Mouse (Mus musculus): ENCODE measurements around the gene Wnt1. TPM values are rescaled to one million over a fixed set of nuclear protein-coding genes. Genes with fewer than 3 reads are reported as not detected.
"Not testable (repeated sequence)": the region's sequence is repeated elsewhere in the genome, so short reads cannot be mapped to it uniquely, and the experiment has no call there.

Wnt1 gene
- polyA plus RNA-seq, 1 experiment = 0.04 TPM

GRCm38 (mm10) chr15:98806071-98806808, 16.6 kb downstream of the Wnt1 start:
- DNase-seq (ENCODE audit: low spot score) = no peak

GRCm38 (mm10) chr15:98806809-98807770, 17.4 kb downstream of the Wnt1 start:
- DNase-seq (ENCODE audit: low spot score) = no peak

GRCm38 (mm10) chr15:98807895-98808650, 18.4 kb downstream of the Wnt1 start:
- no peak for DNase-seq (ENCODE audit: low spot score)

GRCm38 (mm10) chr15:98808651-98809134, 19.0 kb downstream of the Wnt1 start:
- no peak for DNase-seq (ENCODE audit: low spot score)

- no peak for DNase-seq (ENCODE audit: low spot score)
These were observed 19.7 kb downstream of the Wnt1 start, which contains the start of gene Ddn for GRCm38 (mm10) chr15:98809390-98809789. Gene Ddn, minus strand, starts transcription at chr15:98809490.

GRCm38 (mm10) chr15:98810212-98810611, 20.6 kb downstream of the Wnt1 start:
- DNase-seq (ENCODE audit: low spot score) = not testable (repeated sequence)

GRCm38 (mm10) chr15:98812741-98813424, 23.2 kb downstream of the Wnt1 start:
- no peak for DNase-seq (ENCODE audit: low spot score)

- DNase-seq (ENCODE audit: low spot score) = no peak
These were observed 28.5 kb downstream of the Wnt1 start for GRCm38 (mm10) chr15:98818171-98818570.

GRCm38 (mm10) chr15:98820937-98821336, 31.3 kb downstream of the Wnt1 start:
- DNase-seq (ENCODE audit: low spot score) = no peak

- DNase-seq (ENCODE audit: low spot score) = no peak
These were observed 31.7 kb downstream of the Wnt1 start for GRCm38 (mm10) chr15:98821403-98821802.

GRCm38 (mm10) chr15:98822147-98822546, 32.5 kb downstream of the Wnt1 start:
- DNase-seq (ENCODE audit: low spot score) = no peak

GRCm38 (mm10) chr15:98823434-98823833, 33.8 kb downstream of the Wnt1 start:
- DNase-seq (ENCODE audit: low spot score) = no peak

- DNase-seq (ENCODE audit: low spot score) = no peak
These were observed 38.0 kb downstream of the Wnt1 start for GRCm38 (mm10) chr15:98827611-98828011.

- DNase-seq (ENCODE audit: low spot score) = peak; percentile 89
These were observed 41.4 kb downstream of the Wnt1 start, which contains the start of gene Prkag1 for GRCm38 (mm10) chr15:98830736-98831683. Gene Prkag1, minus strand, starts transcription at chr15:98831521.

- no peak for DNase-seq (ENCODE audit: low spot score)
These were observed 42.0 kb downstream of the Wnt1 start for GRCm38 (mm10) chr15:98831684-98832035.

GRCm38 (mm10) chr15:98832161-98833058, 42.8 kb downstream of the Wnt1 start:
- DNase-seq (ENCODE audit: low spot score) = no peak

GRCm38 (mm10) chr15:98833281-98833680, 43.6 kb downstream of the Wnt1 start:
- no peak for DNase-seq (ENCODE audit: low spot score)

- no peak for DNase-seq (ENCODE audit: low spot score)
These were observed 44.4 kb downstream of the Wnt1 start for GRCm38 (mm10) chr15:98834059-98834458.

GRCm38 (mm10) chr15:98835291-98835690, 45.6 kb downstream of the Wnt1 start:
- no peak for DNase-seq (ENCODE audit: low spot score)
